22 mouse cellular contexts compared by ENCODE assay signal in genomic region chr13:40851961-40852360, GRCm38 (mm10). TPM values are rescaled to one million over a fixed set of nuclear protein-coding genes. Genes with fewer than 3 reads are reported as not detected.
DNase-seq lines count a peak whose midpoint lies in the region; ATAC-seq and TF ChIP-seq lines count a peak whose summit lies in the region.
"Had no signal": no experiment of that assay in that cellular context is flagged by ENCODE, and none has a peak within 500 bp of the region (broad histone marks: within the 10 kb centered on the region; RNA-seq: fewer than 3 reads in every experiment).

No protein-coding gene starts in this region.

- no peak overlapping the region for H3K4me3 ChIP-seq in embryonic facial prominence, embryonic 14.5 days (ENCODE audit: low read depth, low read length)
- H3K4me3 ChIP-seq in embryonic facial prominence, embryonic 10.5 days: no peak overlapping the region
- H3K4me3 ChIP-seq in E14TG2a.4 (replicated peaks; ENCODE audit: low read length): peak overlapping the region; percentile 27; the same call in 1 of the 2 replicates
- H3K4me3 ChIP-seq in intestine, embryonic 15.5 days (replicated peaks): no peak overlapping the region
- H3K4me3 ChIP-seq: heart, embryonic 10.5 days; hindbrain, embryonic 15.5 days; limb, embryonic 12.5 days; midbrain, embryonic 10.5 days had no signal

- H3K9me3 ChIP-seq in embryonic facial prominence, embryonic 14.5 days (ENCODE audit: control insufficient read depth, low read length): no peaks in the 10 kb centered on the region
- no peaks in the 10 kb centered on the region for H3K9me3 ChIP-seq in embryonic facial prominence, embryonic 10.5 days
- no peaks in the 10 kb centered on the region for H3K9me3 ChIP-seq in E14TG2a.4 (ENCODE audit: low read length)
- no peaks in the 10 kb centered on the region for H3K9me3 ChIP-seq in intestine, embryonic 15.5 days
- H3K9me3 ChIP-seq: G1E; heart, embryonic 10.5 days; hindbrain, embryonic 15.5 days; limb, embryonic 12.5 days; midbrain, embryonic 10.5 days had no signal

- H3K4me2 ChIP-seq in embryonic facial prominence, embryonic 14.5 days (ENCODE audit: low read depth, low read length): no peak overlapping the region
- H3K4me2 ChIP-seq in intestine, embryonic 15.5 days (replicated peaks): no peak overlapping the region
- H3K4me2 ChIP-seq: hindbrain, embryonic 15.5 days; limb, embryonic 12.5 days; liver, embryonic 11.5 days had no signal

- DNase-seq in embryonic facial prominence, embryonic 14.5 days (ENCODE audit: low spot score): peak; percentile 34
- DNase-seq in embryonic facial prominence, embryonic 10.5 days (ENCODE audit: low spot score): no peak
- peak; percentile 54 to 70 for DNase-seq in kidney, postnatal 36 days
- no peak for DNase-seq in gastrocnemius, adult 8-10 months (ENCODE audit: low spot score in 2 of 2)
- no peak for DNase-seq in T-cell, adult 2 months (ENCODE audit: low spot score)
- DNase-seq: adrenal gland, postnatal 25 days; cerebellum, adult 9-10 months; layer of hippocampus, postnatal 36 days; liver, postnatal 0 days; right cerebral cortex, adult 18-20 months; right cerebral cortex, postnatal 4 days had no signal

- no peak overlapping the region for H3K27ac ChIP-seq in embryonic facial prominence, embryonic 14.5 days (replicated peaks; ENCODE audit: low read depth, low read length)
- no peak overlapping the region for H3K27ac ChIP-seq in embryonic facial prominence, embryonic 10.5 days (replicated peaks)
- peak overlapping the region; percentile 41; the same call in 1 of the 2 replicates for H3K27ac ChIP-seq in intestine, embryonic 15.5 days
- H3K27ac ChIP-seq: heart, embryonic 10.5 days; hindbrain, embryonic 15.5 days; limb, embryonic 12.5 days; macrophage; midbrain, embryonic 10.5 days had no signal

- H3K36me3 ChIP-seq in embryonic facial prominence, embryonic 14.5 days (ENCODE audit: control insufficient read depth, insufficient read depth, low read length): no peaks in the 10 kb centered on the region
- H3K36me3 ChIP-seq in embryonic facial prominence, embryonic 10.5 days (replicated peaks): no peaks in the 10 kb centered on the region
- no peaks in the 10 kb centered on the region for H3K36me3 ChIP-seq in E14TG2a.4 (ENCODE audit: insufficient read depth, low read length)
- H3K36me3 ChIP-seq in intestine, embryonic 15.5 days: no peaks in the 10 kb centered on the region
- H3K36me3 ChIP-seq: G1E; heart, embryonic 10.5 days; hindbrain, embryonic 15.5 days; limb, embryonic 12.5 days; midbrain, embryonic 10.5 days had no signal

- no peak overlapping the region for H3K9ac ChIP-seq in embryonic facial prominence, embryonic 14.5 days (ENCODE audit: low read depth, low read length)
- no peak overlapping the region for H3K9ac ChIP-seq in intestine, embryonic 15.5 days
- H3K9ac ChIP-seq: hindbrain, embryonic 15.5 days; limb, embryonic 12.5 days; liver, postnatal 0 days had no signal

- no peaks in the 10 kb centered on the region; the same call in 1 of the 2 replicates for H3K4me1 ChIP-seq in embryonic facial prominence, embryonic 14.5 days (ENCODE audit: control insufficient read depth, insufficient read depth, low read length)
- H3K4me1 ChIP-seq in embryonic facial prominence, embryonic 10.5 days: peaks cover 10% of the 10 kb centered on the region
- H3K4me1 ChIP-seq in E14TG2a.4 (replicated peaks; ENCODE audit: low read depth, low read length): peaks cover 79% of the 10 kb centered on the region
- H3K4me1 ChIP-seq in intestine, embryonic 15.5 days (replicated peaks): 0 out of 2 replicates have a peak, but pooled peaks cover 3% of the 10 kb centered on the region

- ATAC-seq in embryonic facial prominence, embryonic 14.5 days (ENCODE audit: low read depth): no peak
- ATAC-seq in intestine, embryonic 15.5 days: peak; percentile 77
- no peak for ATAC-seq in megakaryocyte-erythroid progenitor cell, adult 5-6 weeks (replicated peaks; ENCODE audit: low FRiP score, low TSS enrichment, poor library complexity, severe bottlenecking)
- ATAC-seq: liver, postnatal 0 days; lung, postnatal 0 days had no signal

- 62% methylated on average over 13 of the region's 13 CpGs for WGBS in embryonic facial prominence, embryonic 14.5 days
- WGBS in embryonic facial prominence, embryonic 10.5 days: 74% methylated on average over 13 of the region's 13 CpGs
- WGBS in intestine, embryonic 15.5 days: 55% methylated on average over 13 of the region's 13 CpGs

- no peaks in the 10 kb centered on the region for H3K27me3 ChIP-seq in embryonic facial prominence, embryonic 14.5 days (replicated peaks; ENCODE audit: control insufficient read depth, insufficient read depth, low read length)
- H3K27me3 ChIP-seq in embryonic facial prominence, embryonic 10.5 days (replicated peaks; ENCODE audit: low read depth, poor library complexity, severe bottlenecking): no peaks in the 10 kb centered on the region; the same call in 1 of the 2 replicates
- H3K27me3 ChIP-seq in E14TG2a.4 (ENCODE audit: insufficient read depth, low read length): no peaks in the 10 kb centered on the region
- no peaks in the 10 kb centered on the region for H3K27me3 ChIP-seq in intestine, embryonic 15.5 days (replicated peaks)
- H3K27me3 ChIP-seq: limb, embryonic 12.5 days had no signal

- TF ChIP-seq CTCF in E14TG2a.4 (conservative IDR thresholded peaks at IDR 0.05; ENCODE audit: low read length): no peak

RNA-seq across cellular contexts. Expression of gene Gcnt2, which starts 7.6 kb away (rescaled TPM):
- 6.0 and 6.2 TPM in 2 replicates for polyA plus RNA-seq in embryonic facial prominence, embryonic 14.5 days (2014; fragmentation: Nextera tagmentation; extraction: Ambion mirVana)
- polyA plus RNA-seq in embryonic facial prominence, embryonic 10.5 days (2016; fragmentation: Nextera tagmentation; extraction: Ambion mirVana): 2.1 and 2.9 TPM in 2 replicates
- polyA plus RNA-seq in intestine, embryonic 15.5 days (2015; fragmentation: Nextera tagmentation; extraction: Ambion mirVana): 12.2 and 12.4 TPM in 2 replicates
- 10 to 100 TPM in 2 of 4 experiments, 1 to 10 TPM in 2; 7.2 to 13.5 (median 10.7) TPM for total RNA-seq in gastrocnemius, adult 8-10 months (2022)
- 7.6 and 10.8 TPM in 2 replicates for total RNA-seq in megakaryocyte-erythroid progenitor cell, adult 5-6 weeks (2014; fragmentation: Nextera tagmentation)
- 6.3 and 23.7 TPM in 2 replicates for total RNA-seq in megakaryocyte-erythroid progenitor cell, adult 5-6 weeks (2017)
- polyA plus RNA-seq: G1E had no signal

Comparison
In these comparisons a context has a peak if more than half of its experiments do, and no peak if none do; other contexts are left out.
1. DNase-seq: peak in embryonic facial prominence, embryonic 14.5 days (single experiment) and kidney, postnatal 36 days (2 of 2); none in embryonic facial prominence, embryonic 10.5 days (single experiment), gastrocnemius, adult 8-10 months (0 of 2) and T-cell, adult 2 months (single experiment).